Mouse (Mus musculus): ENCODE results near the gene Map4k3. TPM values are rescaled to one million over a fixed set of nuclear protein-coding genes. Genes with fewer than 3 reads are reported as not detected.

The Map4k3 gene
- total RNA-seq, 2 experiments from 2014 or later, result 87.8 to 88.7 TPM

DNA sequence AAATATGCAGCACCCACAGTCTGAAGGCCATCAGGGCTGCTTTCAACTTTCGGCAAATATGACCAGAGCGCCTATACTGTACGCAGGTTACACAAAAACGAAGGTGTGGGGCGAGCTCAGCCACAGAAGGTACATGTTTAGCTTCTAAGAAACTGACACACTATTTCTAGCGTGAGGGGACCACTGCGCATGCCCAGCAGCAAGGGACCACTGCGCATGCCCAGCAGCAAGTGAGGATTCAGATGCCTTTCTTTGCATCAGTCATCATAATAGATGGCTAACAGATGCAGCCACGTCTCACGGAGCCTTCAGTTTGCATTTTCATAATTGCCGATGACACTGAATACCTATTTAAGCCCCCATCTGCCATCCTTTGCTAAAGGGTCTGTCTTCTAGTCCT, 39.6 kb downstream of the Map4k3 start:
- DNase-seq (ENCODE audit: extremely low spot score in 1 of 2, low spot score in 1 of 2), result no peak

DNA sequence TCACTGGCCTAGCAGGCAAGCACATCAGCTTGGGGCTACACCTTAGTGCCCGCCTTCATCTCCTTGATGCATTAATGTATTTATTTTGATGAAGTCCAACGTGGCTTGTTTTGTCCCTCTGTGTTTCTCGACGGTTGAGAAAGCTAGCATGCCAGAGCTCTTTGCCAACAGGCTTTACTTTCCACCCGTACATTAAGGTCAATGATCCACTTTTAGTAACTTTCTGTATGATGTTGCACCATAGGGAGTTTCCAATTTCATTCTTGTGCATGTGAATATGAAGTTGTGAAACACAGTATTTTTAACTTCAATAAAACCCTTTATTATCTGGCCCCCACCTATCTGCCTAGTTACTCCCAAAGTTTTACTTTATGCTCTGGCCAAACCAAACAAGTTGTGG, 42.2 kb downstream of the Map4k3 start:
- no peak for DNase-seq (ENCODE audit: extremely low spot score in 1 of 2, low spot score in 1 of 2)

DNA sequence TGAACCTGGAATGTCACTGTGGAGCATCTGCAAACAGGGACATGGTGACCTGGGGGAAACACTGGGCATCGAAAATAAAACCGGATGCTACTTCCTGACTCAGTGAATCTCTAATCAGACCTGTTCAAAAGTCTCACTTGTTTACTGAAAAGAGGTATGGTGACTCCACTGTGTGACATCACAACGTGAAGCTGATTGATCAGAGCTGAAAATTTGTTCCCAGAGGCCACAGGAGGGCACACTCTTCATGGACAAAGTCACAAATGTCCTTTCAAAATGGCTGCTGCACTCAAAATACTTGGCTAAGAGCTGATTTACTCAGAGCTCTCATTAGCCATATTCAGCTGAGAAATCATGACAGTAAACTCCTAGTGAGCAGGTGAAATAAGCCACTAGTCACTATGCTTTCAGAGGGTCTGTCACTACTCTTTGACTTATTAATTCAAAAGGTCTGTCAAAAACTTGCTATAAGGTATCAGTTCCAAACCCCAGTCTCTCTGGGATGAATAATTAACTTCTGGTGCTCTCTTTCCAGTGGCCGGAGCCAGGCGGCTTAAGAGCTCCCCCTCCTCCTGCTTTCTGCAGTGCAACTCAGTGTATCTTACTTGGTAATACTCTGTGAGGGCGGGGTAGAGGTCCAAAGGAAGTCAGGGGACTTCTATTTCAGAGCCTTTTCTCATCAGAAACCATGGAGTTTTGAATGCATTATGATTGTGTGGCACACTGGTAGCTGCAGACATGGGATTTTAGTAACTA, 44.3 kb downstream of the Map4k3 start:
- DNase-seq (ENCODE audit: extremely low spot score in 1 of 2, low spot score in 1 of 2), result no peak

DNA sequence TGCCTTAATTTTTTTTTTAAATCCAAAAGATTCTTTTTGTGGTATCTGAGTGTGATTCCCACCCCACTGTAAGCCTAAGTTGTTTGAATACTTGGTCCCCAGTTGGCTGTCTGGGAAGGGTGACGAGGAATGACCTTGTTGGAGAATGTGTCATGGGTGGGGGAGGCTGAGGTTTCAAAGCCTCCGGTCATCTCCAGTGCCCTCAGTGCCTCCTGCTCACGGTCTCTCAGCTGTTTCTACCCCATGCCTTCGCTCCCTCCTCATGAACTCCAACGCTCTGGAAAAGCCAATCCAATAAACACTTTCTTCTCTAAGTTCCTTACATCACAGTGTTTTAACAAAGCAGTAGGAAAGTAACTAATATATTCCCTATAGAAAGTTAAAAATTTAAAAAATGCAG, 45.2 kb downstream of the Map4k3 start:
- DNase-seq (ENCODE audit: extremely low spot score in 1 of 2, low spot score in 1 of 2), result no peak

DNA sequence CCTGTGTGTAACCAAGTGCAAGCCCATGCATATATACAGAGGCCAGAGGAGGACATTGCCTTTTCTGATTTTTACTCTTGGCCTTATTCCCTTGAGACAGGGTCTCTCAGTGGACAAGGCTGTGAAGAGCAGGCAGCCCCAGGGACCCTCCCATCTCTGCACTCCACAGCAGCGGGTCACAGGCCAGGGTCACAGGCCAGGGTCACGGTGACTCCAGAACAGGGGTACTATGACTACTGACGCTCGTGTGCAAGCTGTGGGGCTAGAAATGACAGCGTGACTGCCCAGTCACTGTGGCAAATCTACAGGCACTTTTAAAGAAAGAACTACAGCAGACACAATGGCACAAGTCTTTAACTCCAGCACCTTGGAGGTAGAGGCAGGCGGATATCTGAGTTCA, 50.1 kb downstream of the Map4k3 start:
- DNase-seq (ENCODE audit: extremely low spot score in 1 of 2, low spot score in 1 of 2), result no peak

DNA sequence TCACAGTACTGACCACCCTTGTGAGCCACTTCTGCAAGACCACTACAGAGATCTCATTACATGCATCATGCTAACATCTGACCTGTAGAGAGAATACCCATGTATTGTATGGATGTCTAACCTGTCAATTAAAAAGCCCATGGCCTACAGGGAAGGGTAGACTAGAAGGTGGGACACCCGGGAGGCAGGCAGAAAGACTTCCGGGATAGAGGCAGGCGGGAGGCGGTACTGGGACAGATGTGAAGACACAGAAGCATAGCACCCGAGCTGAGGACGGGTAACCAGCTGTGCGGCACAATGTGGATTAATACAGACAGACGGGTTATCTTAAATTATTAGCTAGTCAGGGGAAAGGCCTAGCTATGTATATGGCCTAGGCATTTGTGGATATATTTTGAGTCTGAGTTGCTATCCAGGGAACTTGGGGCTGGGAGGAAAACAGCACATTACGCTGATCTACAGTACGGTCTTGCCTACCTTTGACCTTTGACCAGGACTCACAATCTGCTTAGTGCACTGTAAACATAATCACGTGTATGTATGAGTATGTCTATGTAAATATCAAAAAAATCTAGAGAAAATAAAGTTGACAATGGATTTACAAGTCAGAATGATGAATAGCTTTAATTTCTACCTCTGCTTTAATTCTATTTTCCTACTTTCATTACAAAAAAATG, 51.3 kb downstream of the Map4k3 start:
- no peak for DNase-seq (ENCODE audit: extremely low spot score in 1 of 2, low spot score in 1 of 2)

DNA sequence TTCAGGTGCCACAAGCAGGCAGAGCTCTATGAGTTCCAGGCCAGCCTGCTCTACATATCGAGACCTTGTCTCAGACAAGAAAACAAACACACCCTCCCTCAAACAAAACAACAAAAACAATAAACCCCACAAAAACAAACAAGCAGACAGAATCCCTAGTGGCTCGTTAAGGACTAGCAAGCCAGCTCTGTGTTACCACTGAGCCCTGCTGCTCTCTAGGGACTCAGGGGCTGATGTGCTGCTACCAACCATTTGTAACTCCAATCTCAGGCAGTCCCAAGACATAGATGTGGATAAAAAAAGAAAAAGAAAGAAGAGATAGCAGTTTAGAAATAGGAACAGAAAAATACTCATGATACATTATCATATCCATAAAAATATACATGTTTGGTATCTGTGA, 52.1 kb downstream of the Map4k3 start:
- no peak for DNase-seq (ENCODE audit: extremely low spot score in 1 of 2, low spot score in 1 of 2)

DNA sequence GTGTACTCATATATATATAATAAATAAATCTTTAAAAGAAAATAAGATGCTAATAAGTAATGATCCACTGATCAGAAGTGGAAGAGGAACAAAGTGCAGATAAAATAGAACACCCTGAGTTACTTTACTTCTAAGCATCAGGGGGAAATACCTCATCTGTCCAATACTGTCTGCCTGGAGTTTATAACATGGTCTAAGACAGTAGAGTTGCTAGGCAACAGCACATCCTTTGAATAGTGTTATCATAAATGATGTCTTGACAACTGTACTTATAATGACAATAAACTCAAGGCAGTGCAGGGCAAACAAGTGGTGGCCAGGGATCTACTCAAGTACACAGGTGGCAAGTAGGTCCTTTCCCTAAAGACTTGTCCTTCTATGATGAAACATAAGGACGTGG, 57.9 kb downstream of the Map4k3 start:
- no peak for DNase-seq (ENCODE audit: extremely low spot score in 1 of 2, low spot score in 1 of 2)

DNA sequence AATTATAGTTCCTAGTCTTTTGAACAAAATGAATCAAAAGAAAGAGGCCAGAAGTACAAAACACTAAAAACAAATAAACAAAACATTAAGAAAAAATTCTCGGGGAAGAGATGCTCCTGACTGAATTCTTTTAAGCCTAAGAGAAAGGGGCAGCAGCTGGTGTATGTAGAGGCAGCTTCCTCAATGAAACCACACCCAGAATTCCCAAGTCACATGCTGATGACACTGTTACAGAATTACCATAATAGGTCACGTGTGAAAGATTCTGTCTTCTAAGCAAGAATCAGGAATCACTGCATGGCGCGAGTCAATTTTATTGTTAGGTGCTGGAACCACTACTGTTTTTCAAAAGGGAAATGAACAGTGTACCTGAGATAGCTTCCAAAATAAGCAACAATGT, 64.7 kb downstream of the Map4k3 start:
- DNase-seq (ENCODE audit: extremely low spot score in 1 of 2, low spot score in 1 of 2), result no peak

DNA sequence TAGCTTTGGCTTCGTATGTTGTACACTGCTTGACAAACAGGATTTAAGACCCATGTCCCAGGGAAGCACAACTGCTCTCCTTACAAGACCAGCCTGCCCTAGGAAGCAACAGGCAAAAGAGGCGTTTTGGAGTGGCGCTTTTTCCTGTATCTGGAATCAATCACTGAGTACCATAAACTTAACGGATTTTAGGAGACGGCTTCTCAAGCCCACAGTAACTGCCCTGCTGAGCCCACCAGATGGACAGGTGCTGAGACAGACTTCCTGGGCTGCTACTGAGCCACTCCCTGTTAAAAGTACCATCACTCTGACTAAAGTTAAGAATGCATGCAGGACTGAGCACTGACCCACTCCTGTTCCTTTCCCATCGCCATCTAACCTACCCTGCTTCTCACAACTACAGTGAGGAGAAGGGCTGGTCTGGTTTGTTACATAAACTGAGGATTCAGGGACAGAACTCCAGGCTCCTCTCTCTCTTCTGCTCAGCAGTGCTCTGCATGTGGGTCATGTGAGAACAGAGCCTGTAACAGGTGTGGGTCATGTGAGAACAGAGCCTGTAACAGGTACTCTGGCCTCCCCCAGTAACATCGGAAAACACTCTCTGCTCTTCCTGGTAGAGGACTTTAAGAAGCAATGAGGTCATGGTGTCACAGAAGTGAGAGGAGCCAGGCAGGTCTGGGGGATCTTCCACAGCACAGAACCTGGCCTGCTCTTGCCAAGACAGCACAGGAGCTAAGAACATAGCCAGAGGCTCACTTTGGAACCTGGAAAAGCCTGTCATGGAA, 65.3 kb downstream of the Map4k3 start:
- no peak for DNase-seq (ENCODE audit: extremely low spot score in 1 of 2, low spot score in 1 of 2)

DNA sequence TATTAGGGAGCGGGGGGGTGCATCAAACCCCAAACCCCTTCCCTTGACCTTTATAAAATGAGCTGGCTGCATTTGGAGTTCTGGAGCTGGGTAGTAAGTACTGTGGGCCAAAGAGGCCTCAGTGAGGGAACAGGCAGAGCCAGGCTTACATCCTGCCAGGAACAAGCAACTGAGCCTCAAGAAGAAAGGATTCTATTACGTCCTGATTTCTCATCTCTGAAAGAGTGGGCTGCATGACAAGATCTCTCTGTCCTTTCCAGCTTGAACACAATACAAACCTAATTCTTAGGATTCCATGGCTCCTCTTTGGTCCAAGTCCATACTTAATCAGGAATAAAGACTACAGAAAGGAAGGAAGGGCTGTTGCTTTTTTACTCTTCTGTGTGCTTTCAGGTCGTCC, 66.4 kb downstream of the Map4k3 start:
- no peak for DNase-seq (ENCODE audit: extremely low spot score in 1 of 2, low spot score in 1 of 2)

DNA sequence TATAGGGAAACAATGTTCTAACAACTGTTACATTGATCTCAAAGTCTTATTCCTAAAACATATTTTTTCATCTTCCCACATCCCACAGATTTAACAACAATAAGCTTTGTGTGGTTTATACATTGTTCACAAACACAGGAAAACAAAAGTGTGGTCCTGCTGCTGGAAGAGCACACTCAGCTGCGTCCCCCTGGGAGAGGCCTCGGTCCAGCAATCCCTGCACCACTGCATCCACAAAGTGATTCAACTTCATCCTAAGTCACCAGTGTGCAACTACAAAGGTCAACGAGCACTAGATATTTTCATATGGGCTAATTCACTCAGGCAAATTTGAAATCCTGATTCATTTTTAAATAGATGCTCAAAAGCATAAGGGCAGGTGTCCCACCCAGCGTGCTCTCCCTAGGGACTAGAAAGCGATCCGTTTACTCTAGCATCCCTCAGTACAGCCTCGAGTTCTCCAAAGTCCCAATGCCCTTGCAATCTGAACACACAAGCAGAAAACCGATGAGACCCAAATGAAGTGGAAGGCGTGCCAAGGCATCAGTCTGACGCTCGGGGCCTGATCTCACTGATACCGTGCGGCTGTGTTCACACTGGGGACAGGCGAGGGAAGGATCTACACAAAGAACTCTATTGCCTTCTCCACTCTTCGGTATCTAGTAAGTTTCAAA, 67.4 kb downstream of the Map4k3 start:
- no peak for DNase-seq (ENCODE audit: extremely low spot score in 1 of 2, low spot score in 1 of 2)

DNA sequence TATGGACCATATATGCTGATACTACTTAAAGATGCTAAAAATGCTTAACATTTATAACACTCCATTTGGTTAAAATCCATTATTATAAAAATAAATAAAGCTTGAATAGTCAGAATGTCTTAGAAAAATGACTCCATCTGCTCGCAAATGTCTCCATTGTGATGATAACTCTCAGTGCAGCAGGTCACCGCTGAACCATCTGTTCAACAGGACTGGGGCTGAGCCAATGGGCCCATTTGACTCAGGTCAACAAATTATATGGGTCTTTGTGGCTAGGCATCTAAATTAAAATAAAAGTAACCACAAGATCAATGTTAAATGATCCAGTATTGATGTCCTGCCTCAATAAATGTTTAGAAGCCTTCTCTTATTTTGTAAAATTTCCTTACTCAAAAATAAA, 68.1 kb downstream of the Map4k3 start:
- DNase-seq (ENCODE audit: extremely low spot score in 1 of 2, low spot score in 1 of 2), result no peak

DNA sequence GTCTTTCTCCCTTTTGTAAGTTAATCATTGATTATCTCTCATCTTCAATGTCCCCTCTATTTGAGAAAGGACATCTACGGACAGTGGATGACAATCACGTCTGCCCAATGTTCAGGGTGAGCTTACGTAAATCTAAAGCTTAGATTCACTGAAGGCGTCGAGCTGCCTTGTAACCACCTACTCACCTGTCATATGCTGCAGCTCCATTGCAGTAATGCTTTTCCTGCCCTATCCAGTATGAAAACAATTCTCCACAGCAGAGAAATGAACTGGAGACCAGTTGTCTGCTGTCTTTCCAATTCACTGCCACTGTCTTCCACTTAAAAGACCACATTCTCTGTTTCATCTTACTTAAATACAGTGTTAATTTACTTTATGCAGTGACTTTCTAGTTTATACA, 68.5 kb downstream of the Map4k3 start:
- DNase-seq (ENCODE audit: extremely low spot score in 1 of 2, low spot score in 1 of 2), result no peak

DNA sequence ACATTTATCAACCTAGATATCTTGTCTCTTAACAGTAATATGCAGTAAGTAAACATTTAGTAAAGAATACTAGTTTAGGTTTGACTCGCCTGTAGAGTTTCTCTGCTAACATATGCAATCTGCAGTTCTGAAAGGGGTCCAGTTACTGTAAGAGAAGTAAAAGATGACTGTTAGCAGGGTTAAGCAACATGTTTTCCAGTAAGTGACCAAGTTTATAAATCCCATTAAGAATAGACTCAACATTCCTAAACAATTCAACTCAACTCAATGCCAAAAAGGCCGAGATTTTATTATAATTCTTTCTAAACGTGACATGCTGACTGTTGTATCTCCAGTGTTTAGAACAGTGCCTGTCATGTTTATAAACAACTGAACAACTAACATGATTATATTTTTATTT, 74.0 kb downstream of the Map4k3 start:
- no peak for DNase-seq (ENCODE audit: extremely low spot score in 1 of 2, low spot score in 1 of 2)

DNA sequence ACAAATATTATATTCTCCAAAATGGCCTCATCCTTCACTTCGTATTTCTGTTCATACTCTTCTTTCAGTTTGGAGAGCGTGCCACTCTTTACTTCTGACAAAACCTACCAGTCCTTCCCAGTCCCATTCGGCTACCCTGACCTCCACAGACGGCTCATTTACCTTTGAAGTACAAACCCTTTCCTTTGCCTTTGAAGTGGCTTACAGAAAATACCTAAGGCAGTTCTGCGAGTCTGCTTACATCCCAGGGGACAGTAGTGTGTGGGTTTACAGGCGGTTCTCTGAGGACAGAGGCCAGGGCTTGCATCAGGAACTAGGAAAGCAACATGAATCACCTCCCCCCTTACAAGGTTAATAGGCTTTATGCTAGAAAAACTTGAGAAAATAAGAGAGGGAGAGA, 75.5 kb downstream of the Map4k3 start:
- no peak for DNase-seq (ENCODE audit: extremely low spot score in 1 of 2, low spot score in 1 of 2)

DNA sequence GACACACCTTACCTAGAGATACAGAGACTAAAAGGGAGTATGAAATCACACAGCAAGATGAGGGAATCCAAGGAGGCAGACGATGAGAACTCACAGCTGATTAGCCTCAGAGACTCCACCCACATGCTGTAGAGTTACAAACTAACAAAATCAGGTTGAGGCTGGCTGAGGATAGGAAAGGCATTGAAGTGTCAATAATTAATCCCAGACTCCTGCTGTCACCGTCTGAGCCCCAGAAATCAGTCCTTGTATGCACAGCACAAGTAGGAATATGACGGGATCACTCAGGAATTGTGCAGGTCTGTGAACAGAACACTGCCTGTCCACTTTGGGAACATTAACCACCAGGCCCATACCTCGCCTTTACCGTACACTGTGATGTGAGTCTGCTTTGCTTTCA, 81.4 kb downstream of the Map4k3 start:
- no peak for DNase-seq (ENCODE audit: extremely low spot score in 1 of 2, low spot score in 1 of 2)

DNA sequence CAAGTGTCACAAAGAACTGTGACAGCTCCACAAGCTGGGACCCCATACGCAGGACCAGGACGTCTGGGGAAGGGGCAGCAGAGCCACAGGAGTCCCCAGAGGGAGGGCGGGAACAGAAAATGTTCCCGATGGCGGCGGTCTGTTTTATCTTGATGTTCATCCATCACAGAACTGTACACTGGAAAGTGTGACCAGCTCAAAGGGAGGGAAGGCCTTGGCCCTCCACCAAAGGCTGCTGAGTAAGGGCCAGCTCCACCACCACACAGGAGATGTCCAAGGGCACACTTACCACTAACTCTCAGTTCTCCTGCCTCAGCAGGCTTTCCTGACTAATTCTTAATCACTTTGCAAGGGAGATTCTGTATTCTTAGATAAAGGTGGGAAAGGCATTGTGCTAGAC, 82.2 kb downstream of the Map4k3 start:
- no peak for DNase-seq (ENCODE audit: extremely low spot score in 1 of 2, low spot score in 1 of 2)

DNA sequence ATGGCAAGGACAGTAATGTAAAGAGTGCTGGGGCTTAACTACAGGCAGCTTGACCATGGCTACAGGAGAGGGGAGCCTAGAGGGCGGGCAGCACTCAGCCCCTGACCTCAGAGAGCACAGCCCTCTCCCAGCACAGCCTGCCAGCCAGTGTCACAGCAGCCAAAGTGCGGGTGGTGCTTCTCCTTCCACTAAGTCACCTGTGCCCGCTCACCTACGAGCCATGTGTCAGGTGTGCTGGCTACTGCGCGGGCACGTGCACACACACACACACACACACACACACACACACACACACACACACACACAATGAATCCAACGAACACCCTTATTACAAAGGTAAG, 82.6 kb downstream of the Map4k3 start:
- no peak for DNase-seq (ENCODE audit: extremely low spot score in 1 of 2, low spot score in 1 of 2)

DNA sequence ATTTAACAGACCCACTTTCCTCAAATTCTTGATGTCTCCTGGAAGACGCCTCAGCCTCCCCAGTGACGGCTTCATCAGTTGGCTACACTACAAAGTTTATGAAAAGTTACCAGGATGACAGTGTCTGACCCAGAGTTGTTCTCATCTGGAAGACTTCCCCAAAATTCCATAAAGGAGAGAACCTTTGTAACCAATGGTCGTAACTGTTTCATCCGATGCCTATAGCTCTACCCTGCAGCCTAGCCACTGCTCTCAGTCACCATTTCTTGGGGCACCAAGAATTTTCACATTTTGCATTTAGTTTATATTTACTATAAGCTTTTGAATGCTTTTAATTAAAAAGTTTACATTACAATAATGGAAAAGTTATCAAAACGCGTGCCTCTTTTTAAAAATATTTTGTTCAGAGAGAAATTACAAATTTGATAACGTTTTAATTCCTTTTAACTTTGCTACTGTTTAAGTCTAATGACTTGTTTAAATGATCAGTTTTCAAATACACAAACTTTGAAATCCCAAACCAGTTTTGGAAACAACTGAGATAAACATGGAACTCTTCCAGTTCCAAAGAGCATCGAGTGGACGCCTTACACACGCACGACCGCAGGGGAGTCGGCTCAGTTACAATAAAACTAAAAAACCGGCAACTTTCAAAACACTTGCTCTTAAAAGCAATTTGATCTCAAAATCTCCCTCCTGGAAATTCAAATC, 83.1 kb downstream of the Map4k3 start:
- no peak for DNase-seq (ENCODE audit: extremely low spot score in 1 of 2, low spot score in 1 of 2)

DNA sequence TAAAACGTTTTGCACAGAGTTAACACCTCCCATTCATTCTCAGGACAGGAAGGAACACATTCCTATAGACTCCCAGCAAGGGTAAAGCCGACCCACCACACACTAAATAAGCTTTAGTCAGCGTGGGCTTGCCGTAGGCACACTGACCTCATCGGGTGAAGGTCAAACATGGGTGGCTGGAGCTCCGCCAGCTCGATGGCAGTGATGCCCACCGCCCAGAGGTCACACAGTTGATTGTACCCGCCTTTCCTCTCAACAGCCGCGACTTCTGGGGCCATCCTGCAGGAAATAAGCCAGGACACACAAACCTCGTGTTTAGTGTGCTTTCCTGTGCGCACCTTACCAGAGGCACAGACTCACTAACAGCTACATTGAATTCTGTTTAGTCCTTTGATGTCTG, 83.7 kb downstream of the Map4k3 start:
- DNase-seq (ENCODE audit: extremely low spot score in 1 of 2, low spot score in 1 of 2), result no peak
